Mouse (Mus musculus) effector memory CD4-positive, alpha-beta T cell, adult 5 months (primary cell): ENCODE data around the gene Gm49398. TPM values are rescaled to one million over a fixed set of nuclear protein-coding genes. Genes with fewer than 3 reads are reported as not detected.

Source experiments
- polyA plus RNA-seq: library from polyadenylated mRNA; unstranded; fragments of 100-300 nt; shearing (Covaris generic); gene quantifications from one replicate; pipeline ENCODE4 v1.2.1, GENCODE M21; 2017

Gm49398 gene
- not detected for polyA plus RNA-seq

GRCm38 (mm10) chr13:61288739-61289138, at the start of gene Gm49398:
TSS of gene Gm49398 (minus strand) at chr13:61288839.

GRCm38 (mm10) chr13:61255258-61255657, 33.4 kb downstream of the Gm49398 start, which contains the start of gene Cts8:
TSS of gene Cts8 (minus strand) at chr13:61255358.

GRCm38 (mm10) chr13:61203310-61203709, 85.3 kb downstream of the Gm49398 start, which contains the start of gene Cts6:
TSS of gene Cts6 (minus strand) at chr13:61203410.

Other genes starting within 250 kb of the Gm49398 start
- not detected for gene Ctsq, start 248.2 kb downstream of the Gm49398 start, polyA plus RNA-seq
- not detected for gene Ctsr, start 124.6 kb downstream of the Gm49398 start, polyA plus RNA-seq
- not detected for gene Cts6, start 85.4 kb downstream of the Gm49398 start, polyA plus RNA-seq
- not detected for gene Cts8, start 33.5 kb downstream of the Gm49398 start, polyA plus RNA-seq
- gene Cts7, start 69.4 kb upstream of the Gm49398 start, polyA plus RNA-seq = not detected